Mouse (Mus musculus) testis, adult 2 months (tissue): Measurements from ENCODE around the gene Il22ra2. TPM values are rescaled to one million over a fixed set of nuclear protein-coding genes. Genes with fewer than 3 reads are reported as not detected.

Experiments used
- H3K27ac ChIP-seq: fragments of 200-500 bp; 2 replicates; pipeline ENCODE4 v1.5.1; 2012; ENCODE audit warnings: low read depth, low read length; ENCODE audit not compliant: control insufficient read depth, insufficient read depth
- H3K27me3 ChIP-seq: fragments of 200-500 bp; 2 replicates; pipeline ENCODE4 v1.6.1; 2012; ENCODE audit warnings: mild to moderate bottlenecking, low read length, moderate library complexity; ENCODE audit not compliant: control insufficient read depth, insufficient read depth
- H3K36me3 ChIP-seq: fragments of 200-500 bp; 2 replicates; pipeline ENCODE4 v1.6.1; 2012; ENCODE audit warnings: mild to moderate bottlenecking, low read length; ENCODE audit not compliant: control insufficient read depth, insufficient read depth
- H3K4me1 ChIP-seq: fragments of 200-500 bp; 2 replicates; pipeline ENCODE4 v1.6.1; 2012; ENCODE audit warnings: low read length; ENCODE audit not compliant: control insufficient read depth, insufficient read depth
- H3K4me3 ChIP-seq: fragments of 200-500 bp; 2 replicates; pipeline ENCODE4 v1.5.1; 2012; ENCODE audit warnings: low read depth, mild to moderate bottlenecking, low read length, moderate library complexity, mixed read lengths; ENCODE audit not compliant: control insufficient read depth
- CTCF ChIP-seq: fragments of 200-500 bp; IDR thresholded peaks from 2 replicates; pipeline ENCODE4 v1.5.1; 2012; ENCODE audit warnings: low read depth, mild to moderate bottlenecking, inconsistent platforms, low read length, moderate library complexity; ENCODE audit not compliant: control insufficient read depth, insufficient read depth, insufficient replicate concordance
- POLR2A ChIP-seq: fragments of 200-500 bp; IDR thresholded peaks from 2 replicates; pipeline ENCODE4 v1.6.1; 2012; ENCODE audit warnings: low read depth, mild to moderate bottlenecking, inconsistent platforms, low read length, moderate library complexity; ENCODE audit not compliant: control insufficient read depth
- polyA plus RNA-seq: library from polyadenylated mRNA; depleted of rRNA; stranded (reverse); fragments of >200 nt; gene quantifications from 2 replicates; pipeline ENCODE4 v1.2.3, GENCODE M21; 2012

Il22ra2 gene
- polyA plus RNA-seq, 1 experiment = not detected

DNA sequence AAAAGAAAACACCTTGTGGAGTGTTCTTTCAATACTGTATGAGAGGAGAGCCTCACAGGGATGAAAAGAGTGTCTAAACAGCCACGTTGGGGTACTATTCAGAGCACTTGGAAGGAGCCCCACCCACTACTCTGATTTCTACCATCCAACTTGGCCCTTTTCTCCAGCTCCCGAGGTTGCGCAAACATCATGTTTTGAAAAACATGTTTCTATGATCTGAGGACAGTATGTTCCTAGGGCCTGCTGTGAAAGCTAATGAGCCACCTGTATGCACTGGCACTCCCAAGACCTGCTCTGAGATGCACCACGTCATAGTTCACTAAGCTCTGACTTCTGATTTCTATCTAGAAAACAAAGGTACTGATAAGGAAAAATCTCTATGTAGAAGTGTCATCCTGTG lies 6.0 kb downstream of the Il22ra2 start:
- TF ChIP-seq CTCF (no peak), POLR2A (no peak)

DNA sequence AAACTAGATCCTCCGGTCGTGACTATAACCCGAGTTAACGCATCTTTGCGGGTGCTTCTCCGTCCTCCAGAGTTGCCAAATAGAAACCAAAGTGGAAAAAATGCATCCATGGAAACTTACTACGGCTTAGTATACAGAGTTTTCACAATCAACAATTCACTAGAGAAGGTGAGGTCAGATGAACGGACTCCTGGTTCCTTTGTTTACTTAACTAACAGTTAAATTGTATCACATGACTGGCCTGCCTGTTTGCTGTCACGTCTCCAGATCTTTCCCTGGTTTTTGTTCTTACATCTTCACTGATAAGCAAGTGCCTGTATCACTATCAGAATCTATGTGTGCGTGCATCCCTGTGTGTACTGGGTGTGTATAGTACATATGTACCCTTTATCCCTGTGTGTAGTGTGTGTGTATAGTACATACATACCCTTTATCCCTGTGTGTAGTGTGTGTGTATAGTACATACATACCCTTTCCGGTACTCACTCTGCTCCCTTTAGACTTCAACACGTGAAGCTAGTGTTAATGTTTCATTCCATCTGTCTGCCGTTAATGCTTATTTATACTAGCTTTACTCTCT lies 9.9 kb downstream of the Il22ra2 start:
- TF ChIP-seq POLR2A (no peak), CTCF (no peak)
- no peaks in the 10 kb centered on the region for H3K27me3 ChIP-seq
- no peaks in the 10 kb centered on the region for H3K36me3 ChIP-seq
- H3K4me3 ChIP-seq = no peak overlapping the region
- H3K27ac ChIP-seq = no peak overlapping the region
- H3K4me1 ChIP-seq = no peaks in the 10 kb centered on the region

More for the DNA sequence above, 6.0 kb downstream of the Il22ra2 start:
- H3K4me1 ChIP-seq = no peaks in the 10 kb centered on the region
- H3K36me3 ChIP-seq = no peaks in the 10 kb centered on the region
- H3K27ac ChIP-seq = no peak overlapping the region
- H3K27me3 ChIP-seq = no peaks in the 10 kb centered on the region
- no peak overlapping the region for H3K4me3 ChIP-seq

DNA sequence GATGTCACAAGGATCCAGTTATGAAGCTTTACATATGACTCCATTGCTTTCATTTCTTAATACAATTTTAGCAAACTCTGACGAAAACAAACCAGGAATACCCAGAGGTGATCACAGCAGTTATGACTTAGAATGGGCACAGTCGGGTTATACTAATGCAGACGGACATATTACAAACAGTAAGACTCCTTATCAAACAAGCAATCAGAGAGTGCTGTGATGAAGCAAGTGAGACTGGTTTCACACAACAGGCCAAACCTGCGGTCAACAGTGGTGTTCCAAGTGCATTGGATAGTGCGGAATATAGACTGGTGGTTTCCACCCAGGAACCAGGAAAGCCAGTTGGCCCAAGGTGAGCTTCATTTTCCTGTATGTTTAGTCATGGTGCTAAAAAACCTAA lies 17.1 kb downstream of the Il22ra2 start:
- no peak overlapping the region for H3K4me3 ChIP-seq
- no peak for TF ChIP-seq POLR2A
- no peak for TF ChIP-seq CTCF
- H3K27ac ChIP-seq = no peak overlapping the region
- H3K4me1 ChIP-seq = no peaks in the 10 kb centered on the region
- no peaks in the 10 kb centered on the region for H3K36me3 ChIP-seq
- no peaks in the 10 kb centered on the region for H3K27me3 ChIP-seq

DNA sequence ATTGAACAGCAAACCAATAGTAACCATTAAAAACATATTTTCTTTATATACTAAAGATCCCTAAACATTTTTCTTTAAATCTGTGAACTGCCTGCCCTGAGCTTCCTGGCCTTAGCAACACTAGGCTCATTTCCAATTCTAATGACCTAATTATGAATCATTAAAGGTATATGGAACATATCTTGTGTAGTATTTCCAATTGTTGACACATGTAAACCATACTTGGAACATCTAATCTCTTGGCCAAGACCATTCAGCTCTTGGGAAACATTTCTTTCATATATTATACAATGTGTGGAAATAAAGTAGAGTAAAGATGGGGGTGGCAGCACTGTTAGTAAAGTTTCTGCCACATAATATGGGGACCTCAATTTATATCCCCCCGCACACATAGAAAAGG lies 17.8 kb downstream of the Il22ra2 start:
- Histone ChIP-seq H3K27ac (no peak overlapping the region), H3K4me3 (no peak overlapping the region), H3K27me3 (no peaks in the 10 kb centered on the region), H3K4me1 (no peaks in the 10 kb centered on the region), H3K36me3 (no peaks in the 10 kb centered on the region)
- TF ChIP-seq POLR2A (no peak), CTCF (no peak)

DNA sequence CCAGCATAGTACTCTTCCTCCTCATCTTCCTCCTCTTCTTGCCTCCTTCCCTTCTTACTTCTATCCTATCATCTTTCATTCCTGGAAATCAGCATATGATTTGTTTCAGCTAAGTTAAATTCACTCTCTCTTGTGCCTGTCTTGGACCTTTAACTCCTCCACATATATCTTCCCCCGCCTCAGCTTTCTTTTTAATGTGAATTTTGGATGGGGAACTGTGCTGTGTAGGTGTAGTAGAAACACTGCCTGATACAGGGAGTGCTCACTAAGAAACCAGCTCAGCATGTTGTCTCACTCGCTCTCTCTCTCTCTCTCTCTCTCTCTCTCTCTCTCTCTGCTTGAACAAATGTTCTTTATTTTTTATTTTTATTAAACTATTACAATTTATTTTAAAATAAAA lies 23.3 kb downstream of the Il22ra2 start:
- Histone ChIP-seq H3K27ac (no peak overlapping the region), H3K27me3 (no peaks in the 10 kb centered on the region), H3K36me3 (no peaks in the 10 kb centered on the region), H3K4me1 (no peaks in the 10 kb centered on the region), H3K4me3 (no peak overlapping the region)
- TF ChIP-seq POLR2A (no peak), CTCF (no peak)

DNA sequence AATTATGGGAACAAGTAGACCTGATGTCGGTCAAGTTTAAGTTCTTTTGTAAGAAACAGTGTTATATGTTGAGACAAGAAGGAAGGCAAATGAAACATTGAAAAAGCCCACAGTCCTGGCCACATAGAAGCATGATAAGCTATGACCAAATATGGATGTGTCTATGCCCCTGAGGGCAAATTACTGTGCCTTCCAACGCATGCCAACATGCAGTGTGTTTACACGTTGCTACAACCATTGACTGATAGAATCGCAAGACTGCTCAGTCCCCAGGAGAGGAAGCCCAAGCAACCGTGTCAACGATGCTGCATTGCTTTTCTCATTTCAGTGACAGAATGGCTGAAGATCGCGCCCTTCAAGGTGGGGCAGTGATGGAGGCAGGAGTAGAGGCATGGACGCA lies 35.6 kb downstream of the Il22ra2 start:
- no peaks in the 10 kb centered on the region for H3K27me3 ChIP-seq
- H3K27ac ChIP-seq = no peak overlapping the region
- no peaks in the 10 kb centered on the region for H3K36me3 ChIP-seq
- no peak for TF ChIP-seq CTCF
- no peak for TF ChIP-seq POLR2A
- no peaks in the 10 kb centered on the region for H3K4me1 ChIP-seq
- no peak overlapping the region for H3K4me3 ChIP-seq

DNA sequence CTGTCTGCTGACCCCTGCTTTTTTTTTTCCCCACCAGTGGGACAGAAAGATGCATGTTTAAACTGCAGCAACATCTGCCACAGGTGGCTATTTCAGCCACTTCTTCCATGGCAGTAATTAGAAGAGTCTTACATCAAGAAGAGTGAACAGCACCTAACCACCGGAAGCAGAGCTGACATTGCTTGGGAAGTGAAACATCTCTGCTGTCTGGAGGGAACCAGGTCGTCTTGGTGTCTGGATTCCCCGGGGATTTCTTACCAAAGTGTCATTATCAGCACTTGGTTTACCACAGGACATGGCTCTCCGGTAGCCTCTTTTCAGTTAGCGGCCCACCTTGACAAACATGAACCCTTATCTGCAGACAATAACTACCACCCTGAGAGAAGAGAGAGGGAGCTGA lies 38.2 kb downstream of the Il22ra2 start:
- Histone ChIP-seq H3K4me3 (no peak overlapping the region), H3K27me3 (no peaks in the 10 kb centered on the region), H3K4me1 (no peaks in the 10 kb centered on the region), H3K36me3 (no peaks in the 10 kb centered on the region), H3K27ac (no peak overlapping the region)
- TF ChIP-seq CTCF (no peak), POLR2A (no peak)

DNA sequence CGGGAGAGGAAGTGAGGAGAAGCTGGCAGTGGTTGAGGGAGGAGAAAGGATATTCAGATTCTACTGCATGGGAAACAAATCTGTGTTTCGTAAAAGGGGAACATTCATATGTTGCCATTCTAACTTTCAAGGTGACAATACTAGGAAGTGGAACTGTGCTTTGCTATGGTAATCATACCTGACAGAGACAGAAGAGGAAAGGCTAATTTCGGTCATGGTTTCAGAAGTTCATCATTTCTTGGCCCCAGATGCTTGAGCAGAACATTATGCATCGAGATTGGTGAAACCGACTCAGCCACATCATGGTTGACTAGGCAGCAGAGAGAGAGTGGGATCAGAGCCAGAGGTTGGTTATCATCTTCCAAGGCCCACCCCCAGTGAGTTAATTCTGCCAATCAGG lies 47.2 kb downstream of the Il22ra2 start:
- no peak overlapping the region for H3K27ac ChIP-seq

More for the DNA sequence above, 47.2 kb downstream of the Il22ra2 start:
- H3K4me3 ChIP-seq = no peak overlapping the region
- TF ChIP-seq POLR2A (no peak), CTCF (no peak)
- no peaks in the 10 kb centered on the region for H3K4me1 ChIP-seq
- no peaks in the 10 kb centered on the region for H3K27me3 ChIP-seq
- H3K36me3 ChIP-seq = no peaks in the 10 kb centered on the region
